Mouse (Mus musculus) stomach, embryonic 15.5 days (tissue): ENCODE data around the gene Otud7a. TPM values are rescaled to one million over a fixed set of nuclear protein-coding genes. Genes with fewer than 3 reads are reported as not detected.

Experiments
- ATAC-seq: fragments of 200-750 bp; cut with Nextera tagmentation; 2 replicates; pipeline ENCODE4 v1.8.0; 2017; ENCODE audit warnings: low read depth, moderate number of reproducible peaks, moderate TSS enrichment; ENCODE audit not compliant: insufficient read depth, low FRiP score
- H3K27ac ChIP-seq: fragments of 300-500 bp; sonication (generic); 2 replicates; pipeline ENCODE4 v1.5.1; 2015; ENCODE audit warnings: mild to moderate bottlenecking, inconsistent platforms
- H3K27me3 ChIP-seq: fragments of 300-500 bp; sonication (generic); replicated peaks from 2 replicates; pipeline ENCODE4 v1.6.1; 2015; ENCODE audit warnings: inconsistent platforms
- H3K36me3 ChIP-seq: fragments of 300-500 bp; sonication (generic); 2 replicates; pipeline ENCODE4 v1.6.1; 2015; ENCODE audit warnings: inconsistent platforms
- H3K4me1 ChIP-seq: fragments of 300-500 bp; sonication (generic); 2 replicates; pipeline ENCODE4 v1.6.1; 2015; ENCODE audit warnings: inconsistent platforms
- H3K4me2 ChIP-seq: fragments of 300-500 bp; sonication (generic); 2 replicates; pipeline ENCODE4 v1.6.1; 2015; ENCODE audit warnings: mild to moderate bottlenecking, inconsistent platforms
- H3K4me3 ChIP-seq: fragments of 300-500 bp; sonication (generic); replicated peaks from 2 replicates; pipeline ENCODE4 v1.5.1; 2015; ENCODE audit warnings: inconsistent platforms
- H3K9ac ChIP-seq: fragments of 300-500 bp; sonication (generic); 2 replicates; pipeline ENCODE4 v1.6.1; 2015; ENCODE audit warnings: inconsistent platforms
- H3K9me3 ChIP-seq: fragments of 300-500 bp; sonication (generic); 2 replicates; pipeline ENCODE4 v1.6.1; 2016; ENCODE audit warnings: inconsistent platforms
- WGBS: fragments of 180-500 bp; shearing (Covaris S2); methylation state at CpG from one replicate; pipeline ENCODE4 v1.1.7; 2015; 5-methylcytosine and 5-hydroxymethylcytosine counted together
- polyA plus RNA-seq: library from polyadenylated mRNA; unstranded; fragments of >200 nt; fragmentation: Nextera tagmentation; extraction: Ambion mirVana; gene quantifications from 2 replicates; pipeline ENCODE4 v1.2.1, GENCODE M21; 2015

Otud7a gene
- polyA plus RNA-seq, 1 experiment from 2014 or later = 0.46 TPM

DNA sequence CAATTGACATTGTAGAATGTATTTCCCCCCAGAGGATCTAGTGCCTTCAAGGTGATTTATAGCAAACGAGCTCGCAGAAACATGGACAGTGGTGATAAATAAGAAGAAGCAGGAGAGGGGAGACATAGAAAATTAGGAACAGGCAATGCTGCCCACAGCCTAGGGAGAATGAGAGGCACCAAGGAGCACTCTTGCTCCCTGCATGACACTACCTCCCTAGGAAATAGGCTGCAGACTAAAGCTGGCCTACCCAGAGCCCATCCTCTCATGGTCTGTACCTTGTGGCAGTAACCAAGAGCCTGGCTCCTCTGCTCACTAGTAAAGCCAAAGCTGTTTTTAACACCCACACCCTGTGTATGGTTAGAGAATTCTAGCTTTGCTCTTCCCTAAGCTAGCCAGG lies 138.8 kb downstream of the Otud7a start:
- Histone ChIP-seq H3K27ac (no peak overlapping the region), H3K36me3 (no peaks in the 10 kb centered on the region), H3K4me1 (no peaks in the 10 kb centered on the region), H3K9ac (no peak overlapping the region), H3K27me3 (no peaks in the 10 kb centered on the region), H3K4me3 (no peak overlapping the region), H3K9me3 (no peaks in the 10 kb centered on the region), H3K4me2 (no peak overlapping the region)
- 58% methylated on average over 2 of the region's 2 CpGs for WGBS
- no peak for ATAC-seq

DNA sequence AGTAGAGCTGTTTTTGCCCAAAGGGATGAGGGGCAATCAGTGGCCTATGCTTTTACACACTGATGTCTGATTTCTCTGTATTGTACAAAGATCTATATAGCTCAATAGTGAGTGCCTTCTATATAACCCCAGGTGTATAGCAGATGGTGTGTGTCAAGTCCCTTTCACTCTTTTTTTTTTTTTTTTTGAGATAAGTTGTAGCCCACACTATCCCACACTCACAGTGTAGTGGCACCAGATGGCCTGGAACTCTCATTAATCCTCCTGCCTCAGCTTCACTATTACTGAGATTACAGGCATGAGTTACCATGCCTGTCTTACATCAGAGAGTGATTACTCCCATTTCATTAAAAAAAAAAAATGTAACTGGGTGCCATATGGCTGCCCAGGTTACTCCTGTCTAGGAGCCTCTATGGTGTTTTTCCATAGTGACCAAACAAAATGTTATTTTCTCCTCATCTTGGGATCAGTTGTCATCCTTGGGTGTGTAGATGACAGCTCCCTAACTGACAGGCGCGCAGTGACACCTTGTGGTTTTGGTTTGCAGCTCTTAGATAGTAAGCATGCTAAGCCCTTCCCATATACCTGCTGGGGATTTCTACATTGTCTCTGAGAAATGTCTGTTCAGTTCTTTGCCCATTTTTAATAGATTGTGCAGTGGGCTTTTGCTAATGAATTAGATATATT lies 141.8 kb downstream of the Otud7a start:
- 61% methylated on average over 2 of the region's 2 CpGs for WGBS
- Histone ChIP-seq H3K4me3 (no peak overlapping the region), H3K9ac (no peak overlapping the region), H3K27me3 (no peaks in the 10 kb centered on the region), H3K4me2 (no peak overlapping the region), H3K9me3 (no peaks in the 10 kb centered on the region), H3K4me1 (no peaks in the 10 kb centered on the region), H3K27ac (no peak overlapping the region), H3K36me3 (no peaks in the 10 kb centered on the region)
- ATAC-seq = no peak

GRCm38 (mm10) chr7:63590305-63590704 lies 145.8 kb downstream of the Otud7a start:
- H3K4me1 ChIP-seq = no peaks in the 10 kb centered on the region
- no peak for ATAC-seq
- H3K9me3 ChIP-seq = no peaks in the 10 kb centered on the region
- no peak overlapping the region for H3K27ac ChIP-seq
- no peak overlapping the region for H3K4me2 ChIP-seq
- no peak overlapping the region for H3K4me3 ChIP-seq
- 67% methylated on average over 2 of the region's 2 CpGs for WGBS
- H3K27me3 ChIP-seq = no peaks in the 10 kb centered on the region
- no peaks in the 10 kb centered on the region for H3K36me3 ChIP-seq
- no peak overlapping the region for H3K9ac ChIP-seq

DNA sequence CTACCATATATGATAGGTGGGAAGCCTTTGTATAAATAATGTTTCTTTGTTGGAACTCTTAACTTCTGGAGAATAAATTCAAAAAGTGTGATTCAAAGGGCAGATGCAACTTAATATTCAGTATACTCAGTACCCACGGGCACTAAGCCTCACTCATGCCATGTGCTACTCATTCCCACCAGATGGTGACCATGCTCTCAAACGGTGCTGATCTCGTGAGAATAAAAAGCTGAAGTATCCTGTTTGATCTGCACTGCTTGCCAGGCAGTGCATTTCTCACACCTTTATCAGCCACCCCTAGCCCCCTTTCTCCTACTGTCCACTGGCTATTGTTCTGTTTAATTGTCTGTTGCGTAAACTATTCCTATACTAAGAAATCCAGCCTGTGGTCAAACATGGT lies 146.8 kb downstream of the Otud7a start:
- Histone ChIP-seq H3K27ac (no peak overlapping the region), H3K4me2 (no peak overlapping the region), H3K4me1 (no peaks in the 10 kb centered on the region), H3K27me3 (no peaks in the 10 kb centered on the region), H3K4me3 (no peak overlapping the region), H3K9me3 (no peaks in the 10 kb centered on the region), H3K9ac (no peak overlapping the region), H3K36me3 (no peaks in the 10 kb centered on the region)
- 71% methylated on average over 4 of the region's 4 CpGs for WGBS
- ATAC-seq = no peak

GRCm38 (mm10) chr7:63592061-63592460 lies 147.5 kb downstream of the Otud7a start:
- Histone ChIP-seq H3K4me3 (no peak overlapping the region), H3K36me3 (no peaks in the 10 kb centered on the region), H3K9ac (no peak overlapping the region), H3K9me3 (no peaks in the 10 kb centered on the region), H3K27ac (no peak overlapping the region), H3K4me2 (no peak overlapping the region), H3K27me3 (no peaks in the 10 kb centered on the region), H3K4me1 (no peaks in the 10 kb centered on the region)
- ATAC-seq = no peak
- 58% methylated on average over 3 of the region's 3 CpGs for WGBS

DNA sequence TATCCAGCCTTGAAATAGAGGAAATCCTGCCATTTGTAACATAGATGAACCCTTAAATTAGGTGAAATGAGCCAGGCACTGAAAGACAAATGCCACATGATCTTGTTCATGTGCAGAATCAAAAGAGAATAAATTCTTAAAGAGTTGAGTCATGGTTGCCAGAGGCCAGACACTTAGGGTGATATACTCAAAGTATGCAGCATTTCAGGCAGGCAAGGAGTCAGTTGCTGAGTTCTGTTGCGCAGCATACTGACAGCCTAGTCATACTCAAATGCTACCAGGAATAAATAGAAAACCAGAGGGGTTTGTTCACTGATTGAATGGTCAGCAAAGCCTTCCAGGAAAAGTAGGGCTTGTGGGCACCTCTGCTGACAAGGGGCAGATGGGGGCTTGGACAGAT lies 160.3 kb downstream of the Otud7a start:
- Histone ChIP-seq H3K27ac (no peak overlapping the region), H3K36me3 (no peaks in the 10 kb centered on the region), H3K4me3 (no peak overlapping the region), H3K9ac (no peak overlapping the region), H3K4me1 (no peaks in the 10 kb centered on the region), H3K27me3 (no peaks in the 10 kb centered on the region), H3K4me2 (no peak overlapping the region), H3K9me3 (no peaks in the 10 kb centered on the region)
- WGBS = 88% methylated on average over 1 of the region's 1 CpGs
- no peak for ATAC-seq

DNA sequence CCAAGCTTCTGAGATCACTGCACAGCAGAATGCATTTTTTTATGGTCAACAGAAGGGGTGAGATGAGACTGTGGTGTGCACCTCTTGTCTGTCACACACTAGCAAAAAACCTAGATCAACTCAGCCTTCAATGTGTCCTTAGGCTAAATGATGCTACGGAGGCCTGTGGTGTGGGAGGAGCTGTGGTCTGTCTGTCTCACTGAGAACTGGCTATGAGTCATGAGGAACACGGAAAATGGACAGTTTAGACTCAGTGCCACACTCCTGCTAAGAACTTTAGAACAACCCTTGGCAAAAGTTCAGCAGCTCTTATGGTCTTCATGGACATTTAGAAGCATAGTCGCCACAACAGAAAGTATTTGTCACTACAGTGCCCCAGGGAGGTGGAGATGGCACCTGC lies 172.5 kb downstream of the Otud7a start:
- Histone ChIP-seq H3K4me3 (no peak overlapping the region), H3K4me2 (no peak overlapping the region), H3K27me3 (no peaks in the 10 kb centered on the region), H3K9ac (no peak overlapping the region), H3K4me1 (no peaks in the 10 kb centered on the region), H3K27ac (no peak overlapping the region), H3K36me3 (no peaks in the 10 kb centered on the region), H3K9me3 (no peaks in the 10 kb centered on the region)
- 78% methylated on average over 3 of the region's 3 CpGs for WGBS
- ATAC-seq = no peak

- no peak overlapping the region for H3K9ac ChIP-seq
- no peaks in the 10 kb centered on the region for H3K9me3 ChIP-seq
- WGBS = 88% methylated on average over 5 of the region's 5 CpGs
- no peak overlapping the region for H3K4me3 ChIP-seq
- ATAC-seq = no peak
- no peaks in the 10 kb centered on the region for H3K27me3 ChIP-seq
- H3K27ac ChIP-seq = no peak overlapping the region
- no peaks in the 10 kb centered on the region for H3K4me1 ChIP-seq
- H3K36me3 ChIP-seq = no peaks in the 10 kb centered on the region
- no peak overlapping the region for H3K4me2 ChIP-seq
These were observed 176.3 kb downstream of the Otud7a start for GRCm38 (mm10) chr7:63620776-63621340.

DNA sequence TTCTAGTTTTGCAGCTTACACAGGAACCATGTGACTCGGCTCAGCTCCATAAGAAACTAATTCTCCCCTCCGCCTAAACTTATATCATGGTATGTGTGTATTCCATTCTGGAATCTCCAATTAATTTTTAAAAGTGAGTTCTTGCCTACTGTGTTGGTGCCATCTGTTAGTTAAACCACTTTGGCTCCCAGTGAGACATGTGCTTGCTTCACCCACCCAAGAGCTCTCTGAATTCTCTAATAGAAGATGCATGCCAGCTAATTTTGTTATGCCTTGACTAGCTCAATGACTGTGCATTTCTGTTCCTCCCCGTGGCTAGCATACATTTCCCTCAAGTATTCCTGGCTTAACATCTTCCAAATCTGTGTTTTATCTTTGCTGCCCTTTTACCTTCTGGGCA lies 193.1 kb downstream of the Otud7a start:
- WGBS = 84% methylated on average over 3 of the region's 3 CpGs
- no peak overlapping the region for H3K9ac ChIP-seq
- no peaks in the 10 kb centered on the region for H3K36me3 ChIP-seq
- ATAC-seq = no peak
- no peak overlapping the region for H3K4me2 ChIP-seq
- H3K27me3 ChIP-seq = no peaks in the 10 kb centered on the region
- H3K27ac ChIP-seq = no peak overlapping the region
- H3K9me3 ChIP-seq = no peaks in the 10 kb centered on the region
- no peaks in the 10 kb centered on the region for H3K4me1 ChIP-seq
- no peak overlapping the region for H3K4me3 ChIP-seq

DNA sequence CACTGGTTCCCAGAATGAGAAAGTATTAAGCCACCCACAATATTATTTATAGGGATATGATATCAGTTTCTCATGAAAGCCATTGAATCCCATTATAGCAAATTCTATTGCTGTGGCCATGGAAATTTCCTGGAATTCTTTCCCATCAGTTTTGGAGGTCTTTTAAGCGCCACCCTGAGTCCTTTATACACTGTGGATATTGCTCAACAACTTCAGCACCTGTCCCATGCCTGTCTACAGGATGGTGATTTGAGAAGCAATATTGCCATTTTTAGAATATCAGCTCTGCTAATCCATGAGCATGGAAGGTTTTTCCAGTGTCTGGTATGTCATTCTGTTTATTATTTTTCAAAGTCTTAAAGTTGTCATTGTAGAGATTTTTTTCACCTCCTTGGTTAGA lies 199.5 kb downstream of the Otud7a start:
- WGBS = 84% methylated on average over 1 of the region's 1 CpGs

GRCm38 (mm10) chr7:63647136-63647535 lies 202.6 kb downstream of the Otud7a start:
- no peak overlapping the region for H3K4me3 ChIP-seq
- H3K4me2 ChIP-seq = no peak overlapping the region
- no peak for ATAC-seq
- 83% methylated on average over 1 of the region's 1 CpGs for WGBS
- no peak overlapping the region for H3K27ac ChIP-seq
- no peaks in the 10 kb centered on the region for H3K27me3 ChIP-seq
- H3K9me3 ChIP-seq = no peaks in the 10 kb centered on the region
- no peaks in the 10 kb centered on the region for H3K4me1 ChIP-seq
- no peaks in the 10 kb centered on the region for H3K36me3 ChIP-seq
- no peak overlapping the region for H3K9ac ChIP-seq

More for the DNA sequence above, 199.5 kb downstream of the Otud7a start:
- Histone ChIP-seq H3K9ac (no peak overlapping the region), H3K4me2 (no peak overlapping the region), H3K27me3 (no peaks in the 10 kb centered on the region), H3K9me3 (no peaks in the 10 kb centered on the region), H3K4me3 (no peak overlapping the region), H3K36me3 (no peaks in the 10 kb centered on the region), H3K4me1 (no peaks in the 10 kb centered on the region), H3K27ac (no peak overlapping the region)
- ATAC-seq = no peak

DNA sequence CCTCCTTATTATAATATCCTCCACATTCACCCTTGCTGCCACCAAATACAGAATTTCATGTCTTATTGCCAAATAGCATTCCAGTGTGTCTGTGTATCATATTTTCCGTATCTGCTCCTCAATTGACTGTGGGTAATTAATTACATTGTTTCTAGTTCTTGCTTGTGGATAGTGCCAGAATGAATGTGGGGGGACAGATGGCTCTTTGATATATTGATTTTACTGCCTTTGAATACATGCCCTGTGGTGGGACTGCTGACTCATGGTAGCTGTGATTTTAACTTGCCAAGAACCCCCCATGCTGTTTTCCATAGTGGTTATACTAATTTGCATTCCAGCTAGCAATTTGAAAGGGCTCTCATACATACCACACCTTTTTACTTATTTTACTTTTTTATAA lies 215.7 kb downstream of the Otud7a start:
- Histone ChIP-seq H3K9me3 (no peaks in the 10 kb centered on the region), H3K4me3 (no peak overlapping the region), H3K27ac (no peak overlapping the region), H3K4me1 (no peaks in the 10 kb centered on the region), H3K9ac (no peak overlapping the region), H3K36me3 (no peaks in the 10 kb centered on the region), H3K4me2 (no peak overlapping the region), H3K27me3 (no peaks in the 10 kb centered on the region)
- ATAC-seq = no peak
- 64% methylated on average over 1 of the region's 1 CpGs for WGBS

GRCm38 (mm10) chr7:63662757-63663156 lies 218.2 kb downstream of the Otud7a start:
- Histone ChIP-seq H3K4me1 (no peaks in the 10 kb centered on the region), H3K27ac (no peak overlapping the region), H3K4me2 (no peak overlapping the region), H3K9ac (no peak overlapping the region), H3K27me3 (no peaks in the 10 kb centered on the region), H3K36me3 (no peaks in the 10 kb centered on the region), H3K9me3 (no peaks in the 10 kb centered on the region), H3K4me3 (no peak overlapping the region)
- ATAC-seq = no peak
- WGBS = 84% methylated on average over 3 of the region's 3 CpGs
